Mouse (Mus musculus) kidney, postnatal 0 days (tissue): ENCODE measurements around the gene Creb3l1. TPM values are rescaled to one million over a fixed set of nuclear protein-coding genes. Genes with fewer than 3 reads are reported as not detected.
A peak's percentile ranks its signal among the peaks of the same experiment; 100 is the strongest.

ENCODE experiments used
- ATAC-seq: fragments of 200-750 bp; cut with Nextera tagmentation; replicated peaks from 2 replicates; pipeline ENCODE4 v1.8.0; 2017; ENCODE audit warnings: low read depth, moderate number of reproducible peaks, moderate TSS enrichment, moderate library complexity; ENCODE audit not compliant: low FRiP score
- DNase-seq: peaks from one replicate; pipeline ENCODE4 v3.0.0-alpha.2; 2016; ENCODE audit warnings: low spot score
- H3K27ac ChIP-seq: fragments of 300-500 bp; sonication (generic); 2 replicates; pipeline ENCODE4 v1.5.1; 2014; ENCODE audit warnings: mild to moderate bottlenecking
- H3K27me3 ChIP-seq: fragments of 300-500 bp; sonication (generic); 2 replicates; pipeline ENCODE4 v1.6.1; 2014; ENCODE audit warnings: low read length, mixed read lengths; ENCODE audit not compliant: insufficient read depth
- H3K36me3 ChIP-seq: fragments of 300-500 bp; sonication (generic); 2 replicates; pipeline ENCODE4 v1.6.1; 2014; ENCODE audit warnings: low read length, mixed read lengths; ENCODE audit not compliant: insufficient read depth
- H3K4me1 ChIP-seq: fragments of 300-500 bp; sonication (generic); replicated peaks from 2 replicates; pipeline ENCODE4 v1.6.1; 2014; ENCODE audit warnings: antibody characterized with exemption, low read length, mixed read lengths; ENCODE audit not compliant: insufficient read depth
- H3K4me2 ChIP-seq: fragments of 300-500 bp; sonication (generic); 2 replicates; pipeline ENCODE4 v1.6.1; 2014; ENCODE audit warnings: mild to moderate bottlenecking, low read length, moderate library complexity, mixed read lengths
- H3K4me3 ChIP-seq: fragments of 300-500 bp; sonication (generic); replicated peaks from 2 replicates; pipeline ENCODE4 v1.5.1; 2014; ENCODE audit warnings: low read depth, low read length
- H3K9ac ChIP-seq: fragments of 300-500 bp; sonication (generic); 2 replicates; pipeline ENCODE4 v1.6.1; 2014; ENCODE audit warnings: low read depth, low read length
- H3K9me3 ChIP-seq: fragments of 300-500 bp; sonication (generic); replicated peaks from 2 replicates; pipeline ENCODE4 v1.6.1; 2016; ENCODE audit warnings: low read length, inconsistent platforms, mixed read lengths
- CTCF ChIP-seq: IDR thresholded peaks from 2 replicates; pipeline ENCODE4 v1.5.1; 2016; ENCODE audit warnings: antibody characterized with exemption, low read depth, mild to moderate bottlenecking, moderate library complexity
- whole genome bisulfite sequencing: fragments of 180-500 bp; shearing (Covaris S2); extraction: QIAGEN DNeasy Blood & Tissue Kit; methylation state at CpG from one replicate; pipeline ENCODE4 v1.1.7; 2014; 5-methylcytosine and 5-hydroxymethylcytosine counted together
- polyA plus RNA-seq: library from polyadenylated mRNA; unstranded; fragments of >200 nt; fragmentation: Nextera tagmentation; extraction: Ambion mirVana; gene quantifications from 2 replicates; pipeline ENCODE4 v1.2.1, GENCODE M21; 2015

Gene Creb3l1
- polyA plus RNA-seq, 1 experiment from 2014 or later: 9.3 TPM

GRCm38 (mm10) chr2:91980830-91981229 lies 43.5 kb downstream of the Creb3l1 start:
- Histone ChIP-seq H3K9ac (no peak overlapping the region), H3K36me3 (no peaks in the 10 kb centered on the region), H3K27me3 (peaks cover 5% of the 10 kb centered on the region; the same call in 1 of the 2 replicates), H3K4me2 (no peak overlapping the region), H3K9me3 (no peaks in the 10 kb centered on the region), H3K4me3 (no peak overlapping the region), H3K4me1 (peaks cover 11% of the 10 kb centered on the region; the same call in 1 of the 2 replicates), H3K27ac (no peak overlapping the region)
- ATAC-seq (no peak), DNase-seq (no peak)
- TF ChIP-seq CTCF: no peak
- WGBS: 59% methylated on average over 5 of the region's 5 CpGs

- Histone ChIP-seq H3K27me3 (peaks cover 10% of the 10 kb centered on the region; the same call in 1 of the 2 replicates), H3K9me3 (no peaks in the 10 kb centered on the region), H3K9ac (no peak overlapping the region), H3K27ac (no peak overlapping the region), H3K36me3 (no peaks in the 10 kb centered on the region), H3K4me3 (no peak overlapping the region), H3K4me1 (peaks cover 17% of the 10 kb centered on the region), H3K4me2 (no peak overlapping the region)
- no peak for TF ChIP-seq CTCF
- ATAC-seq (no peak), DNase-seq (no peak)
- 30% methylated on average over 4 of the region's 4 CpGs for WGBS
Observed at GRCm38 (mm10) chr2:91980245-91980644, 44.1 kb downstream of the Creb3l1 start.

GRCm38 (mm10) chr2:91978547-91978946 lies 45.8 kb downstream of the Creb3l1 start:
- no peaks in the 10 kb centered on the region for H3K36me3 ChIP-seq
- DNase-seq (no peak), ATAC-seq (no peak)
- no peak overlapping the region for H3K4me2 ChIP-seq
- no peak overlapping the region for H3K4me3 ChIP-seq
- 38% methylated on average over 2 of the region's 2 CpGs for WGBS
- no peak overlapping the region for H3K9ac ChIP-seq
- no peak overlapping the region for H3K27ac ChIP-seq
- peaks cover 13% of the 10 kb centered on the region for H3K4me1 ChIP-seq
- H3K27me3 ChIP-seq: peaks cover 24% of the 10 kb centered on the region; the same call in 1 of the 2 replicates
- H3K9me3 ChIP-seq: no peaks in the 10 kb centered on the region
- no peak for TF ChIP-seq CTCF

- Histone ChIP-seq H3K27ac (no peak overlapping the region), H3K36me3 (no peaks in the 10 kb centered on the region), H3K27me3 (peaks cover 24% of the 10 kb centered on the region; the same call in 1 of the 2 replicates), H3K4me2 (no peak overlapping the region), H3K4me1 (peaks cover 13% of the 10 kb centered on the region), H3K9me3 (no peaks in the 10 kb centered on the region), H3K4me3 (no peak overlapping the region), H3K9ac (no peak overlapping the region)
- 68% methylated on average over 4 of the region's 4 CpGs for WGBS
- no peak for TF ChIP-seq CTCF
- DNase-seq (no peak), ATAC-seq (no peak)
Observed at GRCm38 (mm10) chr2:91977960-91978359, 46.3 kb downstream of the Creb3l1 start.

- Histone ChIP-seq H3K4me1 (peaks cover 22% of the 10 kb centered on the region), H3K4me3 (peak within 1 kb of the TSS; percentile 44), H3K4me2 (peak within 1 kb of the TSS; percentile 67), H3K36me3 (no peaks in the 10 kb centered on the region), H3K27ac (no peak within 1 kb of the TSS), H3K9ac (peak within 1 kb of the TSS; percentile 53), H3K9me3 (no peaks in the 10 kb centered on the region), H3K27me3 (peaks cover 24% of the 10 kb centered on the region; the same call in 1 of the 2 replicates)
- no peak for TF ChIP-seq CTCF
- ATAC-seq: peak; percentile 31
- WGBS: 2% methylated on average over 77 of the region's 79 CpGs
- no peak for DNase-seq
Observed at GRCm38 (mm10) chr2:91975581-91976541, 48.4 kb downstream of the Creb3l1 start, which contains the start of gene Dgkz. Gene Dgkz, minus strand, starts transcription at chr2:91975864.

- ATAC-seq: no peak
- TF ChIP-seq CTCF: no peak
- no peak for DNase-seq
Observed at GRCm38 (mm10) chr2:91973416-91974135, 50.7 kb downstream of the Creb3l1 start.

More at GRCm38 (mm10) chr2:91973416-91974135, 50.7 kb downstream of the Creb3l1 start:
- H3K4me2 ChIP-seq: no peak overlapping the region
- no peaks in the 10 kb centered on the region for H3K9me3 ChIP-seq
- WGBS: 58% methylated on average over 7 of the region's 7 CpGs
- H3K27ac ChIP-seq: no peak overlapping the region
- H3K36me3 ChIP-seq: no peaks in the 10 kb centered on the region
- H3K4me1 ChIP-seq: peaks cover 24% of the 10 kb centered on the region
- H3K4me3 ChIP-seq: no peak overlapping the region
- no peak overlapping the region for H3K9ac ChIP-seq
- peaks cover 24% of the 10 kb centered on the region; the same call in 1 of the 2 replicates for H3K27me3 ChIP-seq
